Mouse (Mus musculus) hindbrain, postnatal 0 days (tissue): ENCODE data around the gene Slc26a9. TPM values are rescaled to one million over a fixed set of nuclear protein-coding genes. Genes with fewer than 3 reads are reported as not detected.

ENCODE experiments used
- ATAC-seq: fragments of 200-750 bp; cut with Nextera tagmentation; 2 replicates; pipeline ENCODE4 v1.8.0; 2017; ENCODE audit warnings: mild to moderate bottlenecking, moderate TSS enrichment, moderate library complexity
- DNase-seq: peaks from one replicate; pipeline ENCODE4 v3.0.0-alpha.2; 2015; ENCODE audit warnings: low spot score
- H3K27ac ChIP-seq: fragments of 300-500 bp; sonication (generic); 2 replicates; pipeline ENCODE4 v1.5.1; 2014; ENCODE audit warnings: mild to moderate bottlenecking
- H3K27me3 ChIP-seq: fragments of 300-500 bp; sonication (generic); 2 replicates; pipeline ENCODE4 v1.6.1; 2014; ENCODE audit warnings: low read length, mixed read lengths; ENCODE audit not compliant: insufficient read depth
- H3K36me3 ChIP-seq: fragments of 300-500 bp; sonication (generic); 2 replicates; pipeline ENCODE4 v1.6.1; 2014; ENCODE audit warnings: low read length, mixed read lengths; ENCODE audit not compliant: insufficient read depth
- H3K4me1 ChIP-seq: fragments of 300-500 bp; sonication (generic); 2 replicates; pipeline ENCODE4 v1.6.1; 2014; ENCODE audit warnings: antibody characterized with exemption, low read length, mixed read lengths; ENCODE audit not compliant: insufficient read depth
- H3K4me2 ChIP-seq: fragments of 300-500 bp; sonication (generic); 2 replicates; pipeline ENCODE4 v1.6.1; 2014; ENCODE audit warnings: low read depth, mild to moderate bottlenecking, low read length, moderate library complexity, mixed read lengths
- H3K4me3 ChIP-seq: fragments of 300-500 bp; sonication (generic); 2 replicates; pipeline ENCODE4 v1.5.1; 2014; ENCODE audit warnings: low read length
- H3K9ac ChIP-seq: fragments of 300-500 bp; sonication (generic); replicated peaks from 2 replicates; pipeline ENCODE4 v1.6.1; 2014; ENCODE audit warnings: mild to moderate bottlenecking, low read length, moderate library complexity, mixed read lengths
- H3K9me3 ChIP-seq: fragments of 300-500 bp; sonication (generic); 2 replicates; pipeline ENCODE4 v1.6.1; 2016; ENCODE audit warnings: low read length, mixed read lengths
- CTCF ChIP-seq: IDR thresholded peaks from 2 replicates; pipeline ENCODE4 v1.5.1; 2016; ENCODE audit warnings: antibody characterized with exemption, control low read depth, low read depth
- WGBS: fragments of 180-500 bp; shearing (Covaris S2); extraction: QIAGEN DNeasy Blood & Tissue Kit; methylation state at CpG from one replicate; pipeline ENCODE4 v1.1.7; 2014; 5-methylcytosine and 5-hydroxymethylcytosine counted together
- polyA plus RNA-seq: library from polyadenylated mRNA; unstranded; fragments of >200 nt; fragmentation: Nextera tagmentation; extraction: Ambion mirVana; gene quantifications from 2 replicates; pipeline ENCODE4 v1.2.1, GENCODE M21; 2015
- total RNA-seq: library from RNA; depleted of rRNA; stranded (reverse); fragments of >200 nt; gene quantifications from 2 replicates; pipeline ENCODE4 v1.2.3, GENCODE M21; 2014

The Slc26a9 gene
- total and polyA plus RNA-seq, 2 experiments from 2014 or later = 0.10 to 0.37 TPM

- Histone ChIP-seq H3K4me1 (no peaks in the 10 kb centered on the region), H3K27me3 (no peaks in the 10 kb centered on the region), H3K9me3 (no peaks in the 10 kb centered on the region), H3K4me2 (no peak overlapping the region), H3K36me3 (no peaks in the 10 kb centered on the region), H3K27ac (no peak overlapping the region), H3K4me3 (no peak overlapping the region), H3K9ac (no peak overlapping the region)
- 75% methylated on average over 8 of the region's 8 CpGs for WGBS
- no peak for TF ChIP-seq CTCF
- DNase-seq = no peak
- ATAC-seq = no peak
These were observed 41.6 kb upstream of the Slc26a9 start for GRCm38 (mm10) chr1:131702094-131702766.

GRCm38 (mm10) chr1:131703482-131703881, 40.3 kb upstream of the Slc26a9 start:
- H3K4me3 ChIP-seq = no peak overlapping the region
- DNase-seq (no peak), ATAC-seq (no peak)
- no peaks in the 10 kb centered on the region for H3K4me1 ChIP-seq
- H3K9me3 ChIP-seq = no peaks in the 10 kb centered on the region
- no peak overlapping the region for H3K4me2 ChIP-seq
- H3K36me3 ChIP-seq = no peaks in the 10 kb centered on the region
- H3K27ac ChIP-seq = no peak overlapping the region
- no peak overlapping the region for H3K9ac ChIP-seq
- 83% methylated on average over 2 of the region's 2 CpGs for WGBS
- H3K27me3 ChIP-seq = no peaks in the 10 kb centered on the region
- TF ChIP-seq CTCF = no peak

DNA sequence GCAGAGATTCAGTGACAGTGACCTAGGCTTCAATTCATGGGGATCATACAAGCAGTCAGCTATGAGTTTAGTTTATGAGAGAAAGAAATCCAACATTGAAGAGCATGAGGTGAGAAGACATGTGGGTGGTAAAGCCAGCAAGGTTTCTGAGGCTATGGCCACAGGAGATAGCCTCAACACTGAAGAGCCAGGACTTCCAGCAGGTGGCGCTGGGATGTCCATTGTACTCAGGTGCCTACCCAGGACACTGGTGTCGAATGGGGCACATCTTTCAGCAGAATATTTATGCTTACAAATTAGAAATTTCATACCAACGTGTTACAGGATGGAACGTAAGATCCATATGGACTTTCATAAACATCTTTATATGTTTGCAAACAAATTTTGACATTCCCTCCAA, 35.5 kb upstream of the Slc26a9 start:
- Histone ChIP-seq H3K27ac (no peak overlapping the region), H3K9ac (no peak overlapping the region), H3K36me3 (no peaks in the 10 kb centered on the region), H3K27me3 (no peaks in the 10 kb centered on the region), H3K9me3 (no peaks in the 10 kb centered on the region), H3K4me1 (no peaks in the 10 kb centered on the region), H3K4me2 (no peak overlapping the region), H3K4me3 (no peak overlapping the region)
- peak; percentile 76 for TF ChIP-seq CTCF
- 17% methylated on average over 4 of the region's 4 CpGs for WGBS
- DNase-seq = peak; percentile 56
- no peak for ATAC-seq

DNA sequence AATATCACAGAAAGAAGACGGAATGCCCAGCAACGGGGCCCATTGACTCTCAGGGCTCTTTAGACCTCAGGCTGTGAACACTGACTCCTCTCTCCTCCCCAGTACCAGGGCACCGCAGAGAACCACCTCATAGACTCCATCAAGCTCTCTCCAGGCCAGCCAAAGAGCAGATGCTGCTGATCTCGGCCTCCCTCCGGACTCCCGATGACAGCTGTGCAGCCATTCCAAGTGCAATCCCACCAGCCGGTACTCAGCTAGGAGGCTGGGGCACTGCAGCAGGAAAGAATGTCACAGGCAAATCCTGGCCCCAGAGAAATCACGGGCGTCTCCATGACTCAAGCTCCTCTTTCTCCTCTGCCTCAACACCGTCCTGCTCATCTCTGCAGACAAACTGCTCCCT, 32.3 kb upstream of the Slc26a9 start:
- Histone ChIP-seq H3K4me1 (no peaks in the 10 kb centered on the region), H3K4me2 (no peak overlapping the region), H3K9me3 (no peaks in the 10 kb centered on the region), H3K36me3 (no peaks in the 10 kb centered on the region), H3K9ac (no peak overlapping the region), H3K27ac (no peak overlapping the region), H3K4me3 (no peak overlapping the region), H3K27me3 (no peaks in the 10 kb centered on the region)
- 56% methylated on average over 10 of the region's 10 CpGs for WGBS
- ATAC-seq = 0 out of 2 replicates have a peak, but pooled peaks have one; percentile 37
- TF ChIP-seq CTCF = no peak
- peak; percentile 34 for DNase-seq

DNA sequence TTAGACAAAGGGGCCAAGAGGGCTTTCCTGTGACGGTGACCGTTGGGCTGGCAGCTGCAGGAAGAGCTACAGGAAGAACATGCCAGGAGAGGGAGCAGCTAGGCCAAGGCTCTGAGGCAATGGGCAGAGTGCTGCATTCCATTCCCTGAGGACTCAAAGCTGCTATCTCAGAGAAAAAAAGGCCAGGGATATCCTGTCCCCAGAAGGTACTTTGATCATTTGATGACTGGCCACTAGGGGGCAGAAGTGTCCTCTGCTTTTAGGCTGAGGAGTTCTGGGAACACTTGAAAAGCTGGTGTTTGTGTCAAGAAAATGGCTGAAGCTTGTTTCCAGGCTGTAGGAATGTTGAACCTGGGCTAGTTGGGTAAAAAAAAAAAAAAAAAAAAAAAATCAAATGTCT, 31.4 kb upstream of the Slc26a9 start:
- no peaks in the 10 kb centered on the region for H3K4me1 ChIP-seq
- no peak overlapping the region for H3K27ac ChIP-seq
- no peak overlapping the region for H3K4me3 ChIP-seq
- 38% methylated on average over 2 of the region's 2 CpGs for WGBS
- H3K27me3 ChIP-seq = no peaks in the 10 kb centered on the region
- TF ChIP-seq CTCF = peak; percentile 90
- no peak overlapping the region for H3K4me2 ChIP-seq
- no peak overlapping the region for H3K9ac ChIP-seq
- H3K9me3 ChIP-seq = no peaks in the 10 kb centered on the region
- peak; percentile 94 for DNase-seq
- H3K36me3 ChIP-seq = no peaks in the 10 kb centered on the region
- ATAC-seq = peak; percentile 75; the same call in 1 of the 2 replicates

- H3K4me2 ChIP-seq = no peak overlapping the region
- 0 out of 2 replicates have a peak, but pooled peaks have one; percentile 3 for TF ChIP-seq CTCF
- H3K9ac ChIP-seq = no peak overlapping the region
- no peaks in the 10 kb centered on the region for H3K36me3 ChIP-seq
- no peaks in the 10 kb centered on the region for H3K4me1 ChIP-seq
- H3K4me3 ChIP-seq = no peak overlapping the region
- H3K9me3 ChIP-seq = no peaks in the 10 kb centered on the region
- DNase-seq = peak; percentile 32
- 0 out of 2 replicates have a peak, but pooled peaks have one; percentile 21 for ATAC-seq
- WGBS = 62% methylated on average over 20 of the region's 20 CpGs
- H3K27me3 ChIP-seq = no peaks in the 10 kb centered on the region
- no peak overlapping the region; the same call in 1 of the 2 replicates for H3K27ac ChIP-seq
These were observed 29.2 kb upstream of the Slc26a9 start for GRCm38 (mm10) chr1:131714388-131715337.
